Mouse (Mus musculus) MEL (cell line): ENCODE measurements around the gene Gfy. TPM values are rescaled to one million over a fixed set of nuclear protein-coding genes. Genes with fewer than 3 reads are reported as not detected.
A peak's percentile ranks its signal among the peaks of the same experiment; 100 is the strongest.

Source experiments
- CHD2 ChIP-seq: IDR thresholded peaks from 2 replicates; pipeline ENCODE4 v1.6.1; 2011; ENCODE audit warnings: low read length, improper control_type of control experiment
- CTCF ChIP-seq, 3 experiments: IDR thresholded peaks in 2 of 3; conservative IDR thresholded peaks in 1 of 3; 2 replicates each; pipeline ENCODE4 v1.5.1; 2011 to 2012; ENCODE audit warnings: low read length in 3 of 3, low read depth in 2 of 3, mild to moderate bottlenecking in 2 of 3, improper control_type of control experiment in 1 of 3, inconsistent platforms in 1 of 3, mixed read lengths in 1 of 3, moderate library complexity in 1 of 3; ENCODE audit not compliant: control insufficient read depth in 1 of 3, insufficient read depth in 1 of 3, poor library complexity in 1 of 3, severe bottlenecking in 1 of 3
- E2F4 ChIP-seq: IDR thresholded peaks from 2 replicates; pipeline ENCODE4 v1.6.1; 2011; ENCODE audit warnings: low read depth, low read length, improper control_type of control experiment, borderline replicate concordance
- JUND ChIP-seq: IDR thresholded peaks from 2 replicates; pipeline ENCODE4 v1.6.1; 2011; ENCODE audit warnings: low read depth, mild to moderate bottlenecking, improper control_type of control experiment, low read length
- MAFK ChIP-seq: IDR thresholded peaks from 2 replicates; pipeline ENCODE4 v1.6.1; 2011; ENCODE audit warnings: low read depth, mild to moderate bottlenecking, low read length, improper control_type of control experiment, borderline replicate concordance
- MEF2A ChIP-seq: IDR thresholded peaks from 2 replicates; pipeline ENCODE4 v1.6.1; 2014; ENCODE audit warnings: low read depth, mild to moderate bottlenecking, inconsistent platforms, low read length, improper control_type of control experiment; ENCODE audit not compliant: poor library complexity, insufficient replicate concordance, severe bottlenecking; ENCODE audit errors: extremely low read depth
- NELFE ChIP-seq: IDR thresholded peaks from 2 replicates; pipeline ENCODE4 v1.6.1; 2011; ENCODE audit warnings: low read depth, low read length, improper control_type of control experiment
- NRF1 ChIP-seq: IDR thresholded peaks from 2 replicates; pipeline ENCODE4 v1.6.1; 2014; ENCODE audit warnings: low read depth, mild to moderate bottlenecking, inconsistent platforms, low read length, improper control_type of control experiment, moderate library complexity; ENCODE audit not compliant: poor library complexity, insufficient read depth, severe bottlenecking
- POLR2A ChIP-seq, 2 experiments: IDR thresholded peaks; 2 replicates each; pipeline ENCODE4 v1.6.1; 2011 to 2012; ENCODE audit warnings: low read length in 2 of 2, mild to moderate bottlenecking in 2 of 2, control low read depth in 1 of 2, improper control_type of control experiment in 1 of 2, low read depth in 1 of 2, moderate library complexity in 1 of 2; ENCODE audit not compliant: control insufficient read depth in 1 of 2, insufficient read depth in 1 of 2, poor library complexity in 1 of 2
- POLR2AphosphoS2 ChIP-seq: IDR thresholded peaks from 2 replicates; pipeline ENCODE4 v1.6.1; 2011; ENCODE audit warnings: low read length, improper control_type of control experiment
- POLR2AphosphoS5 ChIP-seq: IDR thresholded peaks from 2 replicates; pipeline ENCODE4 v1.6.1; 2012; ENCODE audit warnings: low read depth, borderline replicate concordance, mild to moderate bottlenecking, inconsistent platforms, low read length, moderate library complexity, mixed read lengths
- RAD21 ChIP-seq: IDR thresholded peaks from 2 replicates; pipeline ENCODE4 v1.6.1; 2011; ENCODE audit warnings: mild to moderate bottlenecking, low read depth, low read length, improper control_type of control experiment
- SIN3A ChIP-seq: IDR thresholded peaks from 2 replicates; pipeline ENCODE4 v1.6.1; 2012; ENCODE audit warnings: low read length, improper control_type of control experiment, inconsistent platforms
- SMC3 ChIP-seq: IDR thresholded peaks from 2 replicates; pipeline ENCODE4 v1.6.1; 2011; ENCODE audit warnings: low read depth, low read length, improper control_type of control experiment
- TBP ChIP-seq: IDR thresholded peaks from 2 replicates; pipeline ENCODE4 v1.8.0; 2011; ENCODE audit warnings: low read depth, low read length, improper control_type of control experiment
- TCF12 ChIP-seq: IDR thresholded peaks from 2 replicates; pipeline ENCODE4 v1.6.1; 2014; ENCODE audit warnings: low read depth, mild to moderate bottlenecking, inconsistent platforms, low read length, improper control_type of control experiment, moderate library complexity
- USF1 ChIP-seq: IDR thresholded peaks from 2 replicates; pipeline ENCODE4 v1.6.1; 2014; ENCODE audit warnings: low read depth, mild to moderate bottlenecking, inconsistent platforms, low read length, improper control_type of control experiment, moderate library complexity
- USF2 ChIP-seq, 2 experiments: IDR thresholded peaks; 2 replicates each; pipeline ENCODE4 v1.6.1; 2011 to 2012; ENCODE audit warnings: improper control_type of control experiment in 2 of 2, low read length in 2 of 2, borderline replicate concordance in 1 of 2, inconsistent platforms in 1 of 2, low read depth in 1 of 2, mild to moderate bottlenecking in 1 of 2; ENCODE audit not compliant: insufficient read depth in 1 of 2
- ZC3H11A ChIP-seq: IDR thresholded peaks from 2 replicates; pipeline ENCODE4 v1.6.1; 2012; ENCODE audit warnings: low read depth, mild to moderate bottlenecking, inconsistent platforms, low read length, improper control_type of control experiment
- ZKSCAN1 ChIP-seq: IDR thresholded peaks from 2 replicates; pipeline ENCODE4 v1.6.1; 2012; ENCODE audit warnings: low read depth, mild to moderate bottlenecking, inconsistent platforms, low read length, improper control_type of control experiment, moderate library complexity
- ZMIZ1 ChIP-seq: IDR thresholded peaks from 2 replicates; pipeline ENCODE4 v1.6.1; 2012; ENCODE audit warnings: low read depth, mild to moderate bottlenecking, inconsistent platforms, low read length, improper control_type of control experiment, moderate library complexity
- ZNF384 ChIP-seq: IDR thresholded peaks from 2 replicates; pipeline ENCODE4 v1.6.1; 2012; ENCODE audit warnings: low read depth, mild to moderate bottlenecking, inconsistent platforms, low read length, improper control_type of control experiment
- polyA plus RNA-seq, 2 experiments: library from polyadenylated mRNA; stranded (reverse) in 1 of 2; unstranded in 1 of 2; fragments of >175 nt in 1 of 2; fragments of >200 nt in 1 of 2; gene quantifications; 2 replicates each; pipeline versions ENCODE4 v1.2.1 to v1.2.4; 2012; ENCODE audit warnings: low replicate concordance in 2 of 2, low read depth in 1 of 2; ENCODE audit not compliant: insufficient read length in 2 of 2, insufficient read depth in 1 of 2, missing spikeins in 1 of 2
- total RNA-seq: library from RNA; depleted of rRNA; stranded (reverse); fragments of 300-350 nt; gene quantifications from 2 replicates; pipeline ENCODE4 v1.2.3, GENCODE M21; 2012

Gene Gfy
- total and polyA plus RNA-seq, 3 experiments: not detected

GRCm38 (mm10) chr7:45137171-45138006, 42.0 kb downstream of the Gfy start (continued):
- TF ChIP-seq JUND (peak; percentile 63), NELFE (peak; percentile 42; the same call in 1 of the 2 replicates), ZC3H11A (no peak), POLR2AphosphoS5 (no peak), USF2 (IDR thresholded peaks at IDR 0.05; ENCODE audit: borderline replicate concordance in 1 of 2, insufficient read depth in 1 of 2, low read depth in 1 of 2, low read length in 2 of 2) (no peak), E2F4 (no peak), CTCF (IDR thresholded peaks at IDR 0.05 in 2 of 3, conservative IDR thresholded peaks at IDR 0.05 in 1 of 3; ENCODE audit: control insufficient read depth in 1 of 3, insufficient read depth in 1 of 3, low read depth in 2 of 3, low read length in 3 of 3, poor library complexity in 1 of 3, severe bottlenecking in 1 of 3) (no peak), MAFK (peak; percentile 74), POLR2AphosphoS2 (0 out of 2 replicates have a peak, but pooled peaks have one; percentile 35), USF1 (peak; percentile 53; the same call in 1 of the 2 replicates), ZMIZ1 (0 out of 2 replicates have a peak, but pooled peaks have one; percentile 39), SIN3A (peak; percentile 97), MEF2A (0 out of 2 replicates have a peak, but pooled peaks have one; percentile 30), RAD21 (no peak), SMC3 (no peak), TBP (peak; percentile 59; the same call in 1 of the 2 replicates), POLR2A (IDR thresholded peaks at IDR 0.05; ENCODE audit: control insufficient read depth in 1 of 2, insufficient read depth in 1 of 2, low read depth in 1 of 2, low read length in 2 of 2, poor library complexity in 1 of 2) (peak in 1 of 2 experiments; percentile 52; a peak in 1 of 4 replicates), CHD2 (peak; percentile 62), ZNF384 (peak; percentile 34; the same call in 1 of the 2 replicates), NRF1 (peak; percentile 53; the same call in 1 of the 2 replicates), ZKSCAN1 (no peak), TCF12 (peak; percentile 99)
- TF ChIP-seq, all 39 proteins: peak for 26
